Mouse (Mus musculus): ENCODE results near the gene Eif3j1.
A peak's percentile ranks its signal among the peaks of the same experiment; 100 is the strongest.
"Not testable (repeated sequence)": the region's sequence is repeated elsewhere in the genome, so short reads cannot be mapped to it uniquely, and the experiment has no call there.

The Eif3j1 gene

DNA sequence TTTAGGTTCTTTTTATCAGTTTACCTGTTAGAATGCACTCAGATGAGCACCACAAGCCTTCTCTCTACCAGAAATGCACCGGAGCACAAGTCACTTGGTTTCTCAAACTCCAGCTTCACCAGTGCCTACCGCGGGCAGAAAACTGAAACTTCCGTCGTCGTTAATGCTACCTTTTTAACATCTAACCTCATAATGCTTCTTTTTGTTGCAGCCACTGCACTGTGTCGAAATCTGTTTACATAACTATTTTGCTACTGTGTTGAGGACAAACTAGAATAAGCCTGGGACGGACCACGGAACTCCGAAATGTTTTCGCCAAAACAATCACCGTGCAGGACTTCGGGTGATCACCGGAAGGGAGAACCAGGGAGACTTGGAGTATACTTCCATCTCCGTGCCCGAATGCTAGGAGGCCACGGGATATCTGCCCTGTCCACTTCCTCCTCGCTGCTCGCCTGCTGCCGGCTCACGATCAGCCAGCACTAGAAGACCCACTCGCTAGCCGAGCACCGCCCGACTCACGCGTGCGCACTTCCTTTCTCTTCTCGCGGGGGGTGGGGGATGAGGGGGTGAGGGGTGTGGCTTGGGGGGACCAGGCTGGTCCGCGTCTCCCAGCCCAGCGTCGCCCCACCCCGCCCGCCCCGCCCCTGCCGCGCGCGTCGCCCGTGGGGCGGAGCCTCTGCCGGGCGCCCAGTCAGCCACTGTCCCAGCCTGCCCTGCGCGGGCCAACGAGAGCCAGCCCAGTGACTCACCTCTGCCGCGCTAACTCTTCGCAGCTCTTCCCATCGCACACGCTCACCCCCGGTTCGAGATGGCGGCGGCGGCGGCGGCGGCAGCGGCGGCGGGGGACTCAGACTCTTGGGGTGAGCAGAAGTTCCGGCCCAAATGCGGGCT lies at the start of gene Eif3j1:
Gene Eif3j1 (plus strand): TSS at position 685 of the 894 bp plus-strand sequence.
- peak; percentile 88 to 91 for DNase-seq

DNA sequence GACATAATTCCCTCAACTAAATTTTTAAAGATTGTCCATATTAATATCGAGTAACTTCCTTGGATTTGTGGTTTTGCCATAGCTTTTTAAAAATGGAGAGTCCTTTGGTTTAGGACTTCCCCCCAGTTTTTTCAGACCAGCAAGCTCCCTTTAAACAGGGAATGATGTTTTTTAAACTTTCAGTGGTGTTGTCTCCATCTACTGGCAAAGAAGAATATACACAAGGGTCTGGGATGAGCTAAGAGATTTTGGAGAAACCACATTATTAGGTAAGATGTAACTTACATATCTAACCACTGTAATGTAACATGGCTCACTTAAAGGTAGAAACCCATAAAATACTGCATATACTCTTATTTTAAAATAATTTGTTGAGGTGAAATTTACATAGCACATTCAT lies 32.6 kb upstream of the Eif3j1 start:
- DNase-seq = no peak

- no peak for DNase-seq
These were observed 19.5 kb upstream of the Eif3j1 start for GRCm38 (mm10) chr2:122008832-122009231.

GRCm38 (mm10) chr2:122011441-122011840 lies 16.9 kb upstream of the Eif3j1 start:
- no peak for DNase-seq

GRCm38 (mm10) chr2:122018705-122019104 lies 9.6 kb upstream of the Eif3j1 start:
- no peak for DNase-seq

- no peak for DNase-seq
These were observed 6.1 kb upstream of the Eif3j1 start for GRCm38 (mm10) chr2:122022284-122022683.

DNA sequence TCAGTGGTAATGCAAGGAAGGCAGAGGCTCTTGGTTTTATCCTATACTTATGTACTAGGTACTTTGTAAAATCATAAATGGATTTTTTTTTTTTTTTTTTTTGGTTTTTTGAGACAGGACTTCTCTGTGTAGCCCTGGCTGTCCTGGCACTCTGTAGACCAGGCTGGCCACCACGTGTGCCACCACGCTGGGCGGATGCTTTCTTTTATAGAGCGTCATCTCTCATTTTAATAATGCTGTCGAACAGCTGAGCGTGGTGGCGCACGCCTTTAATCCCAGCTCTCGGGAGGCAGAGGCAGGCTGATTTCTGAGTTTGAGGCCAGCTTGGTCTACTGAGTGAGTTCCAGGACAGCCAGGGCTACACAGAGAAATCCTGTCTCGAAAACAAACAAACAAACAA lies 1.3 kb upstream of the Eif3j1 start:
- DNase-seq = peak; percentile 5 to 13

DNA sequence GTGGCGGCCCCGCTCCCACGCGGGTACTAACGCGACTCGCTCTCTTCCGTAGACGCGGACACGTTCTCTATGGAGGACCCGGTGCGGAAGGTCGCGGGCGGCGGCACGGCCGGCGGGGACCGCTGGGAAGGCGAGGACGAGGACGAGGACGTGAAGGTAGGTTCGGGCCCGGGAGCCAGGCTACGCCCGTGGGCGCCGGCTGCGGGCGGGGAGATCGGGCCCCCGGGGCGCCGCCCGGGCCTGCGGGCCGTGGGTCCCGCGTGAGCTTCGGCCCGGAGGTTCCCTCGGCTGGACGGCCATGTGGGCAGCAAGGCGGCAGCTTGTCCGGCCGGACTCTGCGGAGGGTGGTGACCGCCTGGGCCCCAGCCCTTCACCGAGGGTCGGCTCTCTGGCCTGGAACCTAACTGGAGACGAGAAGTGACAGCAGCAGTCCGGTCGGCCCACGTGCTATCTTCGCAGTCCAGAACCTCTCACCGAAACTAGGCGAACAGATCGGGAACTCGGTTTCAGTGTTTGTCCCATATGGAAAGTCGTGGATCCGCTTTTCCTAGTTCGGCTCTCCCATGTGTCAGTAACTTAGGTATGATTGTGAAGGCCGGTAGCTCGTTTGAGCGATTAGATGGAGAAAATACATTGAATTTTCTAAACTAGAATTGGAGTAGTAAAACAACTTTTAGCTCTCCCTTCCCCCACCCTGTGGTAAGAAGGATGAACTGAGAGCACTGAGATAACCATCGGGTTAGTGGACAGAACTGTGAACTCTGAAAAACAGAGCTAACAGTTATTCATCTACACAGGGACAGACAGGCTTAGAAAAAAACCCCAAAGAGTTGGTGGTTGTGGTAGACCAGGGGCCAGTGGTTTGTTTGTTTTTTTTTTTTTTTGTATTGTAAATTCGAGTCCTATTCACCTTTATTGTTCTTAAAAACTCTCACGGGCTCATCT lies 682 bp downstream of the Eif3j1 start:
- peak in 1 of 2 experiments; percentile 43 for DNase-seq

DNA sequence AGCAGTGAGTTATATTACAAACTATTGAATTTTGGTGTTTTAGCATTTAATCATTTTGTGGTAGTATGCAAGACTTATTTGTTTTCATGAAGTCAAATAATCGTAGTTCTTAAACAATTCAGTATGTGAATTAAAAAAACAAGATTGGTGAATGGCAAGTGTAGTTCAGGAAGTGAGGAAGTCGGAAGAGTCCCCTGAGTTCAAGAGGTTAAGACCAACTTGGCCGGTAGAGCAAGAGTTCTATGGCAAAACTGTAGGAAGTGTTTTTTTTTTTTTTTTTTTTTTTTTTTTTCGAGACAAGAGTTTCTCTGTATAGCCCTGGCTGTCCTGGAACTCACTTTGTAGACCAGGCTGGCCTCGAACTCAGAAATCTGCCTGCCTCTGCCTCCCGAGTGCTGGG lies 3.6 kb downstream of the Eif3j1 start:
- no peak for DNase-seq

DNA sequence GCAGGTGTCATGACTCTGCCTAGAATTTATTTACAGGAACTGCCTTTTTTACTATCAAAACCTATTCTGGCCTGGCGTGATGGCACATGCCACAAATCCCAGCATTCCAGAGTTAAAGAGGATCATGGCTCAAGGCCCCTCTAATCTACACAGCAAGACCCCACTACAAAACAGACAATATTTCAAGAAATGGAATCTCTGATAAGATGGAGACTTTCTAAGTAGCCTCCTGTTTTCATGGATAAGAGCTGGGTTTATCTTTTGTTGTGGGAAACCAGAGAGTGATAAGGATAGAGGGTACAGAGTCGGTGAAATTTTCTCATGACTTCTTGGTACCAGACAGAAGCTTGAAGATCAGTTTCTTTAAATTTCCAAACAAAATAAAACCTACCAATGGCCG lies 7.7 kb downstream of the Eif3j1 start:
- DNase-seq = no peak

DNA sequence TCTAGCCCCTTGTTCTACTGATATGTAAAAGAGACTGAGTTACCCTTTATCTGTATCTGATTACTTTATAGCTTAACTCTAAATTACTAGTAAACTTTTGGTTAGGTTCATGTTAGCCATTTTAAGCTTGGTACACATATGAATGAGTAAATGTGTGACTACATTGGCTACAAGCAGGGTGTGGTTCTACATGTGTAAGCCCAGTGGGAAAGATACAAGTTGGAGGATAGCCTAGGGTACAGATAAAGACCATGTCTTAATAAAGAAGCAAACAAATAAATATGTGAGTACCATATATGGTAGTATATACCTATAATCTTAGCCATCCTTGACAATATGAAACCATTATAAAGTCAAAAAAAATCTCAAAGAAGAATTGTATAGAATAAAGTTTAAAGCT lies 15.6 kb downstream of the Eif3j1 start:
- DNase-seq = no peak

- peak; percentile 57 to 78 for DNase-seq
These were observed 31.2 kb downstream of the Eif3j1 start for GRCm38 (mm10) chr2:122059365-122060115.

GRCm38 (mm10) chr2:122065200-122065969 lies 37.0 kb downstream of the Eif3j1 start:
- DNase-seq = peak; percentile 18

- DNase-seq = no peak
These were observed 37.9 kb downstream of the Eif3j1 start for GRCm38 (mm10) chr2:122066241-122066640.

DNA sequence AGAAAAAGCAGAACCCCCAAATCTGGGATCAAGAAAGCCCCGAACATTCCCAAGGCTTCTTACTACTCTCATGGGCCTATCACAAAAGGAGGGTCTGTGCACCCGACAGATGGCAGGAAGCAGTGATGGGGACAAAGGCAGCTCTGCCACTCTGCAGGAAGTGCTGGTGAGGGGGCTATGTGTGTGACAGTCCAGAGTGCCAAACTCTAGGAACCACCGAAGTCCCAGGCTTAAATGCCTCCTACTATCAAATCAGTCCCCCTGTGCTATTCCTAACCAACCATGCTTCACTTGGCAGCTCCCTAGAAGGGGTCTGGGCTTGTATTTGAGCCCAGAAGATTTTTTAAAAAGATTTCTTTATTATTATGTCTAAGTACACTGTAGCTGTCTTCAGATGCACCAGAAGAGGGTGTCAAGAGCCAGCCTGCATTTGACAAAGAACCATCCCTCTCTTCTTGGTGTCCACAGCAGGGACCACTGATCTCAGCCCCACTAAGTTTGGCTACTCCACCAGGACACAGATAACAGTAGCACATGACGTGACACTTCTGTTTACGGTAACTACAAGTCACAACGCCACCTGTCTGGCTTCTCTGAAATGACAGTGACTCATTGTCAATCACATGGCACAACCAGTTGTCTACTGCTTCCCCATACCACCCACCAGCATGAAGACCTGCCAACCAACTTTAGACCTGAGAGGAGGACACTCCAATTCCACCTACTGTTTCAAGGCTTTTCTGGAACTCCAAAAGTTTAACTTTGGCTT lies 41.0 kb downstream of the Eif3j1 start:
- no peak for DNase-seq

GRCm38 (mm10) chr2:122069922-122070321 lies 41.6 kb downstream of the Eif3j1 start:
- peak in 1 of 2 experiments; percentile 52 for DNase-seq

GRCm38 (mm10) chr2:122081728-122082456 lies 53.5 kb downstream of the Eif3j1 start:
- DNase-seq = peak; percentile 41 to 53

DNA sequence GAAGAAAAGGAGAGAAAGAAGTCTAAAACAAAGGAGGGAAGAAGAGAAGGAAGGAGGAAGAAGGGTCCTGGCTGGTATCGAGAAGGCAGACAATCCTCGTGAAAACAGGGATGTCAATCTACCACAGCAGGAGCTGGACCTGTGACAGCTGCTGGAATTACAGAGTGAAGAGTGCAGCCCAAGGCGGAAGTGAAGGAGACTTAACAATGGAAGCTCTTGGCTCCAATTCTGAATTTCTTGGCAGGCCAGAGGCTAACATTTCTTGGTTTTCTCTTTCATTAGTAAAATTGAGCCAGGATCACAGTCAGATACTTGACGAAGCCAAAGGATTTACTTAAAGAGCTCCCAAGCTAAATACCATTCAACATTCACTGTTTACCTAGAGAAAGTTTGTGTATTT lies 58.1 kb downstream of the Eif3j1 start:
- no peak for DNase-seq

DNA sequence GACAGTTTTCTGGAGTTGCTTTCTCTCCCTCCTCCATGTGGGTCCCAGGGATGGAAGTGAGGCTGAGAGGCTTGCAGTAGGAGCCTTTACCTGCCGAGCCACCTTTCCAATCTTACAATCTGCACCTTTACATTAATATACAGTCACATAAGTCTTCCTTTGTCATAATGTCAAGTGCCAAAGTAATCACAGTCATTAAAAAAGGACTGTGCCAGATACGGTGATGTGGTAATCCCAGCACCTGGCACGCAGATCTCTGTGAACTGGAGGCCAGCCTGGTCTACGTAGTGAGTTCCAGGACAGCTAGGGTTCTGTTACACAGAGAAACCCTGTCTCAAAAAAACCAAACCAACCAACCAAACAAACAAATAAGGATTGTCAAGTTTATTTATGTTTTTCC lies 65.5 kb downstream of the Eif3j1 start:
- DNase-seq = no peak

DNA sequence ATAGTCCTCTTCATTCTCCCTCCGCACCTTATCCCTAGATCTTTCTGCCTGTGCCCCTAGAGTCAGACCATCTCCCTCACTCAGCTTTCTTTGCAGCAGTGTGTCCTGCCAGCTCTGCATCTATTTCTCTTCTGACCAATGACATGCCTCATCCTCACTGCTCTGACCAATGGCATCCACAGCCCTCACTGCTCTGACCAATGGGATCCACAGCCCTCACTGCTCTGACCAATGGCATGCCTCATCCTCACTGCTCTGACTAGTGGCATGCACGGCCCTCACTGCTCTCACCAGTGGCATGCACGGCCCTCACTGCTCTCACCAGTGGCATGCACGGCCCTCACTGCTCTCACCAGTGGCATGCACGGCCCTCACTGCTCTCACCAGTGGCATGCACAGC lies 69.3 kb downstream of the Eif3j1 start:
- not testable (repeated sequence) for DNase-seq

Data from cerebellum, adult 18-20 months (tissue).